Mouse (Mus musculus): Measurements from ENCODE around the gene Dhrs2. TPM values are rescaled to one million over a fixed set of nuclear protein-coding genes. Genes with fewer than 3 reads are reported as not detected.

The Dhrs2 gene
- polyA plus RNA-seq, 1 experiment from 2014 or later = 0.15 TPM

GRCm38 (mm10) chr14:55204544-55204943, 17.3 kb upstream of the Dhrs2 start:
- 76% methylated on average over 3 of the region's 3 CpGs for WGBS
- ATAC-seq (ENCODE audit: low FRiP score) = no peak; the same call in 1 of the 2 replicates
- H3K9ac ChIP-seq = no peak overlapping the region
- H3K27ac ChIP-seq = 0 out of 2 replicates have a peak overlapping the region, but pooled peaks have one; percentile 36
- H3K4me3 ChIP-seq (replicated peaks) = no peak overlapping the region
- H3K4me2 ChIP-seq = no peak overlapping the region
- no peaks in the 10 kb centered on the region for H3K9me3 ChIP-seq
- H3K4me1 ChIP-seq = peaks cover 12% of the 10 kb centered on the region
- no peaks in the 10 kb centered on the region for H3K36me3 ChIP-seq (replicated peaks)
- no peaks in the 10 kb centered on the region for H3K27me3 ChIP-seq

GRCm38 (mm10) chr14:55205045-55205750, 16.6 kb upstream of the Dhrs2 start:
- no peak overlapping the region for H3K4me3 ChIP-seq (replicated peaks)
- WGBS = 34% methylated on average over 3 of the region's 3 CpGs
- no peak overlapping the region for H3K4me2 ChIP-seq
- H3K9me3 ChIP-seq = no peaks in the 10 kb centered on the region
- ATAC-seq (ENCODE audit: low FRiP score) = peak; percentile 87
- H3K36me3 ChIP-seq (replicated peaks) = no peaks in the 10 kb centered on the region
- no peak overlapping the region for H3K27ac ChIP-seq
- no peak overlapping the region for H3K9ac ChIP-seq
- H3K4me1 ChIP-seq = peaks cover 12% of the 10 kb centered on the region
- no peaks in the 10 kb centered on the region for H3K27me3 ChIP-seq

- 92% methylated on average over 2 of the region's 2 CpGs for WGBS
- Histone ChIP-seq H3K27ac (no peak overlapping the region), H3K9ac (no peak overlapping the region), H3K27me3 (no peaks in the 10 kb centered on the region), H3K36me3 (replicated peaks) (no peaks in the 10 kb centered on the region), H3K4me1 (peaks cover 12% of the 10 kb centered on the region), H3K9me3 (no peaks in the 10 kb centered on the region), H3K4me2 (no peak overlapping the region), H3K4me3 (replicated peaks) (no peak overlapping the region)
- ATAC-seq (ENCODE audit: low FRiP score) = no peak
Observed at GRCm38 (mm10) chr14:55208306-55208705, 13.5 kb upstream of the Dhrs2 start.

- Histone ChIP-seq H3K9me3 (no peaks in the 10 kb centered on the region), H3K36me3 (replicated peaks) (no peaks in the 10 kb centered on the region), H3K4me3 (replicated peaks) (no peak overlapping the region), H3K4me1 (no peaks in the 10 kb centered on the region), H3K9ac (no peak overlapping the region), H3K27ac (no peak overlapping the region), H3K4me2 (no peak overlapping the region), H3K27me3 (no peaks in the 10 kb centered on the region)
- 83% methylated on average over 3 of the region's 3 CpGs for WGBS
- ATAC-seq (ENCODE audit: low FRiP score) = no peak
Observed at GRCm38 (mm10) chr14:55213621-55214020, 8.2 kb upstream of the Dhrs2 start.

GRCm38 (mm10) chr14:55214507-55214906, 7.3 kb upstream of the Dhrs2 start:
- no peaks in the 10 kb centered on the region for H3K4me1 ChIP-seq
- no peaks in the 10 kb centered on the region for H3K36me3 ChIP-seq (replicated peaks)
- no peaks in the 10 kb centered on the region for H3K9me3 ChIP-seq
- no peak overlapping the region for H3K4me2 ChIP-seq
- H3K4me3 ChIP-seq (replicated peaks) = no peak overlapping the region
- H3K27me3 ChIP-seq = no peaks in the 10 kb centered on the region
- H3K27ac ChIP-seq = no peak overlapping the region
- ATAC-seq (ENCODE audit: low FRiP score) = no peak
- WGBS = 66% methylated on average over 4 of the region's 4 CpGs
- no peak overlapping the region for H3K9ac ChIP-seq

- Histone ChIP-seq H3K9me3 (no peaks in the 10 kb centered on the region), H3K4me2 (no peak overlapping the region), H3K9ac (no peak overlapping the region), H3K36me3 (replicated peaks) (no peaks in the 10 kb centered on the region), H3K4me3 (replicated peaks) (no peak overlapping the region), H3K4me1 (peaks cover 2% of the 10 kb centered on the region; the same call in 1 of the 2 replicates), H3K27ac (no peak overlapping the region), H3K27me3 (no peaks in the 10 kb centered on the region)
- 21% methylated on average over 1 of the region's 1 CpGs for WGBS
- no peak for ATAC-seq (ENCODE audit: low FRiP score)
Observed at GRCm38 (mm10) chr14:55223172-55223571, 1.4 kb downstream of the Dhrs2 start.

GRCm38 (mm10) chr14:55234639-55235038, 12.8 kb downstream of the Dhrs2 start:
- 92% methylated on average over 11 of the region's 11 CpGs for WGBS
- H3K9ac ChIP-seq = no peak overlapping the region
- H3K27ac ChIP-seq = no peak overlapping the region
- H3K4me2 ChIP-seq = no peak overlapping the region
- no peaks in the 10 kb centered on the region for H3K9me3 ChIP-seq
- H3K4me3 ChIP-seq (replicated peaks) = no peak overlapping the region
- no peaks in the 10 kb centered on the region for H3K4me1 ChIP-seq
- no peaks in the 10 kb centered on the region for H3K27me3 ChIP-seq
- ATAC-seq (ENCODE audit: low FRiP score) = no peak
- H3K36me3 ChIP-seq (replicated peaks) = no peaks in the 10 kb centered on the region

GRCm38 (mm10) chr14:55236685-55237084, 14.9 kb downstream of the Dhrs2 start:
- no peaks in the 10 kb centered on the region for H3K9me3 ChIP-seq
- no peaks in the 10 kb centered on the region for H3K4me1 ChIP-seq
- no peak overlapping the region for H3K4me2 ChIP-seq
- H3K4me3 ChIP-seq (replicated peaks) = no peak overlapping the region
- no peak for ATAC-seq (ENCODE audit: low FRiP score)
- no peak overlapping the region for H3K27ac ChIP-seq
- WGBS = 81% methylated on average over 2 of the region's 2 CpGs
- H3K36me3 ChIP-seq (replicated peaks) = no peaks in the 10 kb centered on the region
- H3K27me3 ChIP-seq = no peaks in the 10 kb centered on the region
- H3K9ac ChIP-seq = no peak overlapping the region

GRCm38 (mm10) chr14:55242664-55243063, 20.9 kb downstream of the Dhrs2 start:
- no peak overlapping the region for H3K4me2 ChIP-seq
- H3K9ac ChIP-seq = no peak overlapping the region
- no peaks in the 10 kb centered on the region for H3K27me3 ChIP-seq
- no peak overlapping the region for H3K27ac ChIP-seq
- WGBS = 96% methylated on average over 1 of the region's 1 CpGs
- no peaks in the 10 kb centered on the region for H3K4me1 ChIP-seq
- no peaks in the 10 kb centered on the region for H3K36me3 ChIP-seq (replicated peaks)
- ATAC-seq (ENCODE audit: low FRiP score) = no peak
- H3K4me3 ChIP-seq (replicated peaks) = no peak overlapping the region
- no peaks in the 10 kb centered on the region for H3K9me3 ChIP-seq

- Histone ChIP-seq H3K36me3 (replicated peaks) (no peaks in the 10 kb centered on the region), H3K9ac (no peak overlapping the region), H3K27me3 (no peaks in the 10 kb centered on the region), H3K4me2 (no peak overlapping the region), H3K4me1 (no peaks in the 10 kb centered on the region), H3K9me3 (no peaks in the 10 kb centered on the region), H3K27ac (no peak overlapping the region), H3K4me3 (replicated peaks) (no peak overlapping the region)
- 32% methylated on average over 6 of the region's 6 CpGs for WGBS
- ATAC-seq (ENCODE audit: low FRiP score) = no peak
Observed at GRCm38 (mm10) chr14:55247181-55247580, 25.4 kb downstream of the Dhrs2 start.

GRCm38 (mm10) chr14:55248284-55248683, 26.5 kb downstream of the Dhrs2 start:
- ATAC-seq (ENCODE audit: low FRiP score) = no peak
- no peak overlapping the region for H3K4me2 ChIP-seq
- H3K27me3 ChIP-seq = no peaks in the 10 kb centered on the region
- H3K9ac ChIP-seq = no peak overlapping the region
- no peaks in the 10 kb centered on the region for H3K9me3 ChIP-seq
- no peak overlapping the region for H3K4me3 ChIP-seq (replicated peaks)
- H3K36me3 ChIP-seq (replicated peaks) = no peaks in the 10 kb centered on the region
- no peak overlapping the region for H3K27ac ChIP-seq
- WGBS = 80% methylated on average over 6 of the region's 6 CpGs
- H3K4me1 ChIP-seq = no peaks in the 10 kb centered on the region

GRCm38 (mm10) chr14:55253580-55253979, 31.8 kb downstream of the Dhrs2 start:
- no peaks in the 10 kb centered on the region for H3K36me3 ChIP-seq (replicated peaks)
- WGBS = 71% methylated on average over 4 of the region's 4 CpGs
- H3K27me3 ChIP-seq = no peaks in the 10 kb centered on the region
- H3K4me1 ChIP-seq = no peaks in the 10 kb centered on the region
- ATAC-seq (ENCODE audit: low FRiP score) = no peak
- H3K9ac ChIP-seq = no peak overlapping the region
- no peaks in the 10 kb centered on the region for H3K9me3 ChIP-seq
- H3K27ac ChIP-seq = no peak overlapping the region
- H3K4me2 ChIP-seq = no peak overlapping the region
- no peak overlapping the region for H3K4me3 ChIP-seq (replicated peaks)

GRCm38 (mm10) chr14:55255443-55255842, 33.6 kb downstream of the Dhrs2 start:
- Histone ChIP-seq H3K4me3 (replicated peaks) (no peak overlapping the region), H3K27me3 (no peaks in the 10 kb centered on the region), H3K9ac (no peak overlapping the region), H3K4me1 (no peaks in the 10 kb centered on the region), H3K9me3 (no peaks in the 10 kb centered on the region), H3K4me2 (no peak overlapping the region), H3K36me3 (replicated peaks) (no peaks in the 10 kb centered on the region), H3K27ac (no peak overlapping the region)
- ATAC-seq (ENCODE audit: low FRiP score) = no peak
- WGBS = 48% methylated on average over 6 of the region's 6 CpGs
